Comparison of ENCODE assay signal across 16 mouse cellular contexts in genomic region chr9:94430996-94431395, GRCm38 (mm10).
"Had no signal": no experiment of that assay in that cellular context is flagged by ENCODE, and none has a peak within 500 bp of the region (broad histone marks: within the 10 kb centered on the region; RNA-seq: fewer than 3 reads in every experiment).

No protein-coding gene starts in this region.

- H3K9me3 ChIP-seq: lung, embryonic 15.5 days; megakaryocyte, embryonic 14.5 days; midbrain, embryonic 13.5 days; midbrain, embryonic 15.5 days; neural tube, embryonic 13.5 days; stomach, embryonic 15.5 days had no signal

- ATAC-seq: lung, postnatal 0 days; midbrain, embryonic 13.5 days; midbrain, embryonic 15.5 days had no signal

- H3K27ac ChIP-seq: lung, embryonic 15.5 days; macrophage; midbrain, embryonic 13.5 days; midbrain, embryonic 15.5 days; neural tube, embryonic 13.5 days; stomach, embryonic 15.5 days; stomach, postnatal 0 days had no signal

- H3K9ac ChIP-seq: lung, embryonic 15.5 days; midbrain, embryonic 13.5 days; midbrain, embryonic 15.5 days; neural tube, embryonic 13.5 days; stomach, embryonic 15.5 days had no signal

- H3K4me3 ChIP-seq: lung, embryonic 15.5 days; megakaryocyte, embryonic 14.5 days; midbrain, embryonic 13.5 days; midbrain, embryonic 15.5 days; neural tube, embryonic 13.5 days; stomach, embryonic 15.5 days had no signal

- H3K4me1 ChIP-seq: lung, embryonic 15.5 days; midbrain, embryonic 13.5 days; midbrain, embryonic 15.5 days; stomach, embryonic 15.5 days had no signal

- DNase-seq: lung, adult 2 months; lung, postnatal 14 days; lung, postnatal 36 days; right cerebral cortex, postnatal 14 days; thymus, adult 2 months; thymus, postnatal 25 days had no signal

- H3K27me3 ChIP-seq: lung, embryonic 15.5 days; megakaryocyte, embryonic 14.5 days; midbrain, embryonic 13.5 days; midbrain, embryonic 15.5 days; neural tube, embryonic 13.5 days; stomach, embryonic 15.5 days had no signal

- H3K36me3 ChIP-seq: lung, embryonic 15.5 days; midbrain, embryonic 13.5 days; midbrain, embryonic 15.5 days; neural tube, embryonic 13.5 days; stomach, embryonic 15.5 days had no signal

- H3K4me2 ChIP-seq: lung, embryonic 15.5 days; midbrain, embryonic 11.5 days; midbrain, embryonic 13.5 days; midbrain, embryonic 15.5 days; neural tube, embryonic 13.5 days; stomach, embryonic 15.5 days had no signal
